Mouse (Mus musculus): Measurements from ENCODE around the gene Hist1h3b.
"Not testable (repeated sequence)": the region's sequence is repeated elsewhere in the genome, so short reads cannot be mapped to it uniquely, and the experiment has no call there.

Gene Hist1h3b

DNA sequence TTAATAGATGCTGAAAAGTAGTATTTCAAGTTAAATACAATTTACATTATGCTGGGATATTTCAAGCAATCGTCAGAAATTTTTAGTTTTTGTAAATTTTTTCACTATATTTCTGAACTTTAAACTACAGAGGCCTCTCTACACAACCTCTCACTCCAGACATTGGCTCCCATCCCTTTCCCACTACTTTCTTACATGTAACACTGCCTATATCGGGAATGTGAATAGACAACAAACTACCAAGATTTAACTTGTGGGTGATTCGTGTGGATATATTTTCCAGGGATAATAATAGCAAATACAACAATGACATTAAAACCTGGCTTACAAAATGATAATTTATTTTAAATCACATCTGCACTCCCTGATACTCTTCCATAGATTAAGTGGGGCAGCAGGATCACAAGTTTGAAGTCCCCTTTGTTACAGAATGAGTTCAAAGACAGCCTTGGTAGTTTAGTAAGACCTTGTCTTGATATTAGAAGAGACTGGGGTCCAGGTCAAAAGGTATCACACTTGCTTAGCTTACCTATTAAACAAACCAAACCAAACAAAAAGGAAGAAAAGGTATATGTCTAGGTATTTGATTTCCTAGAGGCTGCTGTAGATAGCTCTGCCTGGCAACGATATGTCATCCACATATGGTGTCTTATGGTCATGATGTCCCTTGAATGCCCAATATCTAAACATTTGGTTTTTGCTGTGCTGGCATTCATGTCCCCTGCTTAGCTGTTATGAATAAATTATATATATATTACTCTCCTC lies 1.4 kb downstream of the Hist1h3b start:
- no peak for DNase-seq (ENCODE audit: low spot score in 2 of 2)

DNA sequence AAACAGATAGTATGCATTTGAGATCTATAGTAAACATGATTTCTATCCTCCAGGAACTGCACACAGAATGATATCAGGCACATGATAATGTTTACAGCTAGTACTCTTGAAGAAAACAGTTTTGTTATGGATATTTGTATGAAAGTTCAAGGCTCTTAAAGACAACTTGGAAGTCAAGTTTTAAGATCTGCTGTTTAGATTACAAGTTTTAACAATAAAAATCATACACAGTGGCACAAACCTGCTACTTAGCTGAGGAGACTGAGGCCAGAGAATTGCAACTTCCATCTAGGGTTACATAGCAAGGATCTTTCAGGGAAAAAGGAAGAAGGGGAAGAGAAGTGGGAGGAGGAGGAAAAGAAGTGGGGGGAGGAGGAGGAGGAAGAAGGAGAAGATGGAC lies 2.9 kb downstream of the Hist1h3b start:
- DNase-seq (ENCODE audit: low spot score in 2 of 2), result no peak

DNA sequence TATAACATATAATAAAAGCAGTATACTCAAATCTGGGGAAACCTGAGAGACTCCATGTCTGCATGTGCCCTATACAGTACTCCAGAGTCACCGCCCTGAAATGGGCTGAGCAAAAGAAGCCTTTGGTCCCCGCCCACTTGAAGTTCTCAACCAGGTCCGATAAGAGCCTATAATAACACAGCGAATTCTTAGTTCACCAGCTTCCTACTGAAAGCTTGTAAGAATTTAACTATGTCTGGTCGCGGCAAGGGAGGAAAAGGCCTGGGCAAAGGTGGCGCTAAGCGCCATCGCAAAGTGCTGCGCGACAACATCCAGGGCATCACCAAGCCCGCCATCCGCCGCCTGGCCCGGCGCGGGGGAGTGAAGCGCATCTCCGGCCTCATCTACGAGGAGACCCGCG lies 4.7 kb downstream of the Hist1h3b start, which contains the start of gene Hist1h4b:
TSS of gene Hist1h4b (plus strand) at position 224 of the 400 bp plus-strand sequence.
- peak; percentile 82 to 89 for DNase-seq (ENCODE audit: low spot score in 2 of 2)

DNA sequence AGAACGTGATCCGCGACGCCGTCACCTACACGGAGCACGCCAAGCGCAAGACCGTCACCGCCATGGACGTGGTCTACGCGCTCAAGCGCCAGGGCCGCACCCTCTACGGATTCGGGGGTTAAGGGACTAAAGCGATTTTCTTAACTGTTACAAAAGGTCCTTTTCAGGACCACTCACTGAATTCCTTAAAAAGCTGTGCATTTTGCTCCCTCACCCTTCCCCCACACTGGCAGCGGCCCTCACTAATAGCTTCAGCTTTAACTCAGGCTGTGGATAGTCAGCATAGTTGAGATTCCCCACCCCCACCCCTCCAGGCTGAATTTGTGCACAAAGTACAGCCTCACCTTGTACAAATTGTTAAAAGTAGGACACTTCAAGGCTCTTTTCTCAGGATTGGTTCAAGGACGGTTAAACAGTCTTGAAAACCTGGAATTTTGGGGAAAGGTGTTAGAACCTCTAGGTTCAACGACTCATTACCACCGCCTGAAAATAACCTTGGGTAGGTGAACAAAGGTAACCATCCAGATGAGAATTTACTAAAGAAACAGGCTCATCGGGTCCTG lies 5.2 kb downstream of the Hist1h3b start:
- no peak for DNase-seq (ENCODE audit: low spot score in 2 of 2)

DNA sequence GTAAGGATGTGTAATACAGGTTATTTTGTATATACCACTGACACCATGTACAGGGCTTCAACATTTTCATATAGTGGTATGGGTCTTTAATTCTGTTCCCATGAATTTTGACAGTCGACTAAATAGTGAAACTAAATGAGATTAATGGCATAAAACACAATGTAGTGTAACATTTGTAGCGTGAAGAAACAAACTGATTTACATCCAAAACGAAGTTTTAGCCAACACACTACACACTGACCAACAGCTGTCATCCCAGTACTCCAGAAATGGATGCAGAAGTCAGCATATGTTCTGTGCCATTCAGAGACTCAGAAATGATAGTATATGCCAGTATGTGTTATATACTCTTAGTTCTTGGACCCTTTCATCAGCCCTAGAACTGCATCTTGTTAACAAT lies 5.9 kb downstream of the Hist1h3b start:
- no peak for DNase-seq (ENCODE audit: low spot score in 2 of 2)

DNA sequence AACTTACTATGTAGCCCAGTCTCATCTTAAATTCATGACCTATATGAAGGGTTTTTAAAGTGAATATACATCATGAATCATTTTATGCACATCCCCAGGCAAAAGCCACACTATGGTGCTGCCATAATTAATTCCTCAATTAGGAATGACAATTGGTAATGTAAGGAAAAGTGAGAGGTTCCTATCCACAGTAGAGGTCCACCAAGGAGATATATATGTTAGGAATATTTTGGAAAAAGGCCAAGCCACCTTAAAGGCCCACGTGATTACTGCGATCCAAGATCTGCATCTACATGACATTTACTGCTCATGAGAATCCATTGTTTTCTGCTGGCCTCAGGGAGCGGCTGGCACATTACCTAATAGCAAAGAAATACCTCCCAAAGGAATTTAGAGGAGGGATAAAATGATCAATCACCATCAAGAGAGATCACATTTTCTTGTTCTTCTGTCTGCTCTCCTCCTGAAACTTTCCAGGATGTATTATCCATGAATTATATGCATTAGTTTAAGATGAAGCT lies 7.2 kb downstream of the Hist1h3b start:
- no peak for DNase-seq (ENCODE audit: low spot score in 2 of 2)

DNA sequence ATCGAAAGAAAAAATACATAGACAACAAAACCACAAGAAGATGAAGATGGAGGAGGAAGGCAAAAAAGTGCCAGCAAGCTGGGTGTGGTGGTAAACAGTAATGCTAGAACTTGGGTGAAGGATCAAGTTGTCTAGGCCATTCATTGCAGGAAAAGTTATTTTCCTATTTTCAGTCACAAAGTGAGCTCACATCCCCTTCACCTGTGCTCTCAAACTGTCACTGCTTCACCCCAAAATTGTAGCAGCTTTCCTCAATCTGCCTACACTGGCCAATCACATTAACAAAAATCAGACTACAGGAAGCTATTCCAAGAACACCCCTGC lies 7.8 kb downstream of the Hist1h3b start:
- DNase-seq (ENCODE audit: low spot score in 2 of 2), result peak in 1 of 2 experiments; percentile 17

DNA sequence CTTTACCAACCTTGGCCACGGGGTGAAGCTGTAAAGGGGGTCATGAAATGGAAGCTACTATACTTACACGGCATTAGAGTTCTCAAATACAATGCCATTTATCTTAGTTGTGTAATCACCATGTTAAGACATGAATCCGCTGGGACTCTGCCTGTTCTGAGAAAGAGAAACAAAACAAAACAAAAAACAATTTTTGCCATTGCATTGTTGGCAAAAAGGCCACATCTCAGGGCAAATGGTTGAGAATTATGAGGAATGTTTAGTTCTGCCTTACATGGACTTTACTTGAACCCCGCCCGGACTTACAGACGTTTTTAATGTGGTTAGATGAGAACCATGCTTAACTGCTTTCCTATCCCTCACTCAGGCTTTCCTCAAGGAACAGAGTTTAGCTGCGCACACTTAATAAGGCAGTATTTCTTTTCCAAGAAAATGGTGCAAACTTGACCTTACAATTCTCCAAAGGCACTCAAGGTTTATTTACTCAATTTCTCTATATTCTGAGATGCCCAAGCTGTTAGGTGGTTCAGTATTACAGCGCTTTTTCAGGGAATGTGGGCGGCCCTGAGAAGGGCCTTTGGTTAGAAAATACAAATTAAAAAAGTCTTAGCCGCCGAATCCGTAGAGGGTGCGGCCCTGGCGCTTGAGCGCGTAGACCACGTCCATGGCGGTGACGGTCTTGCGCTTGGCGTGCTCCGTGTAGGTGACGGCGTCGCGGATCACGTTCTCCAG lies 8.3 kb downstream of the Hist1h3b start:
- peak in 1 of 2 experiments; percentile 37 for DNase-seq (ENCODE audit: low spot score in 2 of 2)

DNA sequence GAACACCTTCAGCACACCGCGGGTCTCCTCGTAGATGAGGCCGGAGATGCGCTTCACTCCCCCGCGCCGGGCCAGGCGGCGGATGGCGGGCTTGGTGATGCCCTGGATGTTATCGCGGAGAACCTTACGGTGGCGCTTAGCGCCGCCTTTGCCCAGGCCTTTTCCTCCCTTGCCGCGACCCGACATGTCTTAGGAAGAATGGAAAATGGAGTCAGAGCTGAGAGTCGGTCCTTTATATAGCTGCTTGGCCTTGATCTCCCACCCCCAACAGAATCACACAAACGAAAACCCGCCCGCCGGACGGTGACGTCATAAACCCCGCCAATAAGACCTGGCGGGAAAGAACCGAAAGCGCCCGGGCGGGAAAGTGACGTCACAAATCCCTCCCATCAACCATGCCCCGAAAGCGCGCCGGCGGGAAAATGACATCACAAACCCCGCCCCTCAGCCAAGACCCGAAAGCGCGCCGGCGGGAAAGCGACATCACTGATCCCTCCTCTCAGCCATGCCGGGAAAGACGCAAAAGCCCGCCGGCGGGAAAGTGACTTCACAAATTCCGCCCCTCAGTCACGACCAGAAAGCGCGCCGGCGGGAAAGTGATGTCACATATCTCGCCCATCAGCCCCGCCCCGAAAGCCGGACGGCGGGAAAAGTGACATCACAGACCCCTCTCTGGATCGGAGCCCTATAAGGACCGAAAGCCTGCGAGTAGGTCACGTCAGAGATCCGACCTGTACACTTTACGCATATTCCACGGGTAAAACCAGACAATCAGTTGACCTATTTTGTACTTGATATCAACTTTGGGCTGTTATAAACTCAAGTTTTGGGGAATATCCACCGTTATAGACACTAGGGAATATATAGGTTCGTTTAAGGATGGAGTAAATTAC lies 9.2 kb downstream of the Hist1h3b start, which contains the start of gene Hist1h4a:
TSS of gene Hist1h4a (minus strand) at position 259 of the 893 bp plus-strand sequence.
- DNase-seq (ENCODE audit: low spot score in 2 of 2), result peak; percentile 99

DNA sequence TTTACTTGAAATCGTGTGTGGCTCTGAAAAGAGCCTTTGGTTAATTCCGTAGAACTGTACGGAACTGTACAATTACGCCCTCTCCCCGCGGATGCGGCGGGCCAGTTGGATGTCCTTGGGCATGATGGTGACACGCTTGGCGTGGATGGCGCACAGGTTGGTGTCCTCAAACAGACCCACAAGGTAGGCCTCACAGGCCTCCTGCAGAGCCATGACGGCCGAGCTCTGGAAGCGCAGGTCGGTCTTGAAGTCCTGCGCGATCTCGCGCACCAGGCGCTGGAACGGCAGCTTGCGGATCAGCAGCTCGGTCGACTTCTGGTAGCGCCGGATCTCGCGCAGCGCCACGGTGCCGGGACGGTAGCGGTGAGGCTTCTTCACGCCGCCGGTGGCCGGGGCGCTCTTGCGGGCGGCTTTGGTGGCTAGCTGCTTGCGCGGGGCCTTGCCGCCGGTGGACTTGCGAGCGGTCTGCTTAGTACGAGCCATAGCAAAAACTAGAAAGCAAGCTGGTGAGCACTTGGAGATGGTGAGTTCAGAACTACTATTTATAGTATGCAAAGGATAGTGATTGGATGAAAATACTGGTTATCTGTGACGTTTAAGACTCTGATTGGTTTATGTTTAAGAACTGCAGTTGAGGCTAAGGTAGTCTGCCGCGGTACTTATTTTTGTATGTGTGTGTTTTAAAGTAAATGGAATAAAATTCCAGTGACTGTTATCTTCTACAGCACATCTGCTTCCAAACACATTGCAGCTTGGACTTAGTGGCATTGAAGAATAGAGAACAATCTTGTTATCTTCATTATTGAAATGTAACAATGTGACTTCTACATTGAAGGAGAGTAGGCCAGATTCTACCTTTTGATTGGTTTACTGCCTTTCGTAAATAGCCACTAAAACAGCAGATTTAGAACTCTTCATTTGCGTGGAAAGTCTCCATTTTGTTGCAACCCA lies 10.1 kb downstream of the Hist1h3b start, which contains the start of gene Hist1h3a:
TSS of gene Hist1h3a (minus strand) at position 516 of the 951 bp plus-strand sequence.
- DNase-seq (ENCODE audit: low spot score in 2 of 2), result peak; percentile 76 to 79

DNA sequence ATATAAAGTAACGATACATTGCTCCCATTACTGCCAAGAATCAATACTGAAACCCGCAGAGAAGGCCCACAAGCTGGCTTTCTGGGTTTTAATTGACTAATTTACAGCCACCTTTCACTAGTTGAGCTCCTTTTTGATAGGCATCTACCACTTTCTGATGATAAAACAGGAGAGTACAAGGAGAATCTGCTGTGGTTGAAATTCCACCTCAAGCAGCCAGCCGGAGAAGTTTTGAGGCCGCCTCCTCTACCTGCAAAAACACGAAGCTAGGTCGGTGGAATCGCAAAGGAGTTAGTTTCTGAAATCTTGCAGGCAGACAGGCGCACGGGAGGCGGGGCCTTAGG lies 11.1 kb downstream of the Hist1h3b start:
- DNase-seq (ENCODE audit: low spot score in 2 of 2), result no peak

DNA sequence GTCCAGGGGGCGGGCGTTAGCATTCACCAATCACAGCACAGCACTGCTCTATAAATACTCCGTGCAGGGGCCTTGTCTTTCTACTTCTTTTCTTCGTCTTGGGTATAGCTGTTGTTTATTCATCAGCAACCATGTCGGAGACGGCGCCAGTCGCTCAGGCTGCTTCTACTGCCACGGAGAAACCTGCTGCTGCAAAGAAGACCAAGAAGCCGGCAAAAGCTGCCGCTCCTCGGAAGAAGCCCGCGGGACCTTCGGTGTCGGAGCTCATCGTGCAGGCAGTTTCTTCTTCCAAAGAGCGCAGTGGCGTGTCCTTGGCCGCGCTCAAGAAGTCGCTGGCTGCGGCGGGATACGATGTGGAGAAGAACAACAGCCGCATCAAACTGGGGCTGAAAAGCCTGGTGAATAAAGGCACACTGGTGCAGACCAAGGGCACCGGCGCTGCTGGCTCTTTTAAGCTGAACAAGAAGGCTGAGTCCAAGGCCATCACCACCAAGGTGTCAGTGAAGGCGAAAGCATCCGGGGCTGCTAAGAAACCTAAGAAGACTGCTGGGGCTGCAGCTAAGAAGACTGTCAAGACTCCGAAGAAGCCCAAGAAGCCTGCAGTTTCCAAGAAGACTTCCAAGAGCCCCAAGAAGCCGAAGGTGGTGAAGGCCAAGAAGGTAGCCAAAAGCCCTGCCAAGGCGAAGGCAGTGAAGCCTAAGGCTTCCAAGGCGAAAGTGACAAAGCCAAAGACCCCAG lies 11.7 kb downstream of the Hist1h3b start, which contains the start of gene Hist1h1a:
TSS of gene Hist1h1a (plus strand) at position 81 of the 738 bp plus-strand sequence.
- peak; percentile 78 to 84 for DNase-seq (ENCODE audit: low spot score in 2 of 2)

DNA sequence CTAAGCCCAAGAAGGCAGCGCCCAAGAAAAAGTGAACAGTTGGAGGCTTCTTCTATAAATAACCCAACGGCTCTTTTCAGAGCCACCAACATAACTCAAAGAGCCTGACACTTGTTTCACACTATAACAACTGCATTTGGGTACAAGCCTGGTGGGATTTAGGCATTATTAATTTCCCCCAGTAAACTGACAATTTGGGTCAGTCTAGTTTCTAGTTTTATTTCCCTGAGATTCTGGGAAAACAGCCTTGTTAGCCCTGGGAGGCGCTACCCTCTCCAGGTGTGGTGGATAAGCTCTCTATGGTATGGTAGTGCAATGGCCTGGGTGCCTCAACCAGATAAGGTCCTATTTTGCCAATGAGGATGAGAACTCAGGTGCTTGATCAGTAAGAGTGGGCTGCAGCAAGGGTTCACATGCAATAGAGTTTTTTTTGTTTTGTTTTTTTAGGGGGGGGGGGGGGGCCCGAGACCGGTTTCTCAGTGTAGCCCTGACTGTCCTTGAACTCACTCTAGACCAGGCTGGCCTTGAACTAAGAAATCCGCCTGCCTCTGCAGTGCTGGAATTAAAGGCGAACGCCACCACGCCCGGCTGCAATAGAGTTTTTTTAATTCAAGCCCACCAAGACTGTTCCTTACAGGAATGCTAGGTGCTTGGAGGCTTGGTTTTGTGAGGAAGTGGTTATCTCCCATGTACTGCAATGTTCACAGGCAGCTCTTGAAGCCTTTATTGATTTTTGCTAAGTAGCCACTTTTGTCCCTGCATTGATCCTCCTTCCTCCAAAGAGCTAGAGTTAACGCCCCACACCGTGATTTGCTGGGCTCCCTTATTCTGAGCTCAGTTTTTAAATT lies 12.5 kb downstream of the Hist1h3b start:
- no peak for DNase-seq (ENCODE audit: low spot score in 2 of 2)

DNA sequence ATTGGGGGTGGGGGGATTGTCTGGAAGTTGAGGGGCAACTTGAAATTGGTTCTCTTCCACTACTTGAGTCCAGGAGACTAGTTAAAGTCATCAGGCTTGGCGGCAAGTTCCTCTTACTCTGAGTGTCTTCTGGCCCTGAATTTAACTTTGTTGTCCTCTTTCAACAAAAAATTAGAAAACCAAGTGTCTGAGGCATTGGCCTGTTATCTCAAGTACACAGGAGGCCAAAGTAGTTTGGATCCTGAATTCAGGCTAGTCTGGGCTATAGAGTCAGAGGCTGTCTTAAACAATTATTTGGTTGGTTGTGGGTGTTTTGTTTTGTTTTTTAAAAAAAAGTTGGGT lies 13.1 kb downstream of the Hist1h3b start:
- DNase-seq (ENCODE audit: low spot score in 2 of 2), result no peak

DNA sequence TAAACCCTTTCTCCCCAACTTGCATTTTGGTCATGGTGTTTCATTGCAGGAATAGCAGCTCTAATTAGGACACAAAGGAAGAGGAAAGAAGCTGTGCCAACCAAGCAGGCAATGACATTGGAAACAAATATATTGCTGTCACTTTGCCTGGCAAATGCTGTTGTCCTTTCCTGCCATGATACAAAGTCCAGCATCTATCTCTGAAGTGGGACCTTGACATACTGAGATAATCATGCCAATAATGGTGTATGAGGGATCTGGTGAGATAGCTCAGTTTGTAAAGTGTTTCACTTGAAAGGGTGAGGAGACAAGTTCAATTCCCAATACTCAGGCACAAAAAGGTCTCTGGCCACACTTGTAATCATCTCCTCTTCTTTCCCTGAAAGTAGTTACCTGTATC lies 14.7 kb downstream of the Hist1h3b start:
- no peak for DNase-seq (ENCODE audit: low spot score in 2 of 2)

DNA sequence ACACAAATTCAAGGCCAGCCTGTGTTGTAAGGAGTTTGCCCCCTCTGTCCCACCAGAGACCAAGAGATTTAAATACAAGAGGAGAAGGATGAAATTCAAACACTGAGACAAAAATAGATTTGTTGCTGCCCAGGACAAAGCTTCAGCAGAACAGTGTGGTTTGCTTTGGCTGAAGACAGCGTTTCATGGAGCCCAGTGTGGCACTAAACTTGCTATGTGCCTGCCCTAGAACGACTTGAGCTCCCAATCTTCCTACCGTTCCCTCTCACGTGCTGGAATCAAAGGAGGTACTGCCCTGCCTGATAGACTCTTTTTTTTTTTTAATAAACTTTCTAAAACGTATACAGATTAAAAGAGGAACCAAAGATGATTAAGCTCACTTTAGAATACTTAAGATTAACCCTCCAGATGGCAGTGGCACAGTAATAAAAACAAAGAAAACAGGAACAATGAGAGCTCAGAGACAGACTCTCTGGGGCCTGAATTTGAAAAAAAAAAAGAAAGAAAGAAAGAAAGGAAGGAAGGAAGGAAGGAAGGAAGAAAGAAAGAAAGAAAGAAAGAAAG lies 16.8 kb downstream of the Hist1h3b start:
- DNase-seq (ENCODE audit: low spot score in 2 of 2), result no peak

DNA sequence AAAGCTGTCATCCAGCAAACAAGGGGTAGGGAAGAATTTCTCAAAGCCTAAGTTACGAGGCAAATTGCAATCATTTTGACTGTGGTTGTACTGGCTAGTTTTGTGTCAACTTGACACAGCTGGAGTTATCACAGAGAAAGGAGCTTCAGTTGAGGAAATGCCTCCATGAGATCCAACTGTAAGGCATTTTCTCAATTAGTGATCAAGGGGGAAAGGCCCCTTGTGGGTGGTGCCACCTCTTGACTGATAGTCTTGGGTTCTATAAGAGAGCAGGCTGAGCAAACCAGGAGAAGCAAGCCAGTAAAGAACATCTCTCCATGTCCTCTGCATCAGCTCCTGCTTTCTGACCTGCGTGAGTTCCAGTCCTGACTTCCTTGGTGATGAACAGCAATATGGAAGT lies 17.5 kb downstream of the Hist1h3b start, which contains the start of gene Trim38:
TSS of gene Trim38 (plus strand) at position 301 of the 400 bp plus-strand sequence.
- DNase-seq (ENCODE audit: low spot score in 2 of 2), result not testable (repeated sequence)
